In the genomic region with DNA sequence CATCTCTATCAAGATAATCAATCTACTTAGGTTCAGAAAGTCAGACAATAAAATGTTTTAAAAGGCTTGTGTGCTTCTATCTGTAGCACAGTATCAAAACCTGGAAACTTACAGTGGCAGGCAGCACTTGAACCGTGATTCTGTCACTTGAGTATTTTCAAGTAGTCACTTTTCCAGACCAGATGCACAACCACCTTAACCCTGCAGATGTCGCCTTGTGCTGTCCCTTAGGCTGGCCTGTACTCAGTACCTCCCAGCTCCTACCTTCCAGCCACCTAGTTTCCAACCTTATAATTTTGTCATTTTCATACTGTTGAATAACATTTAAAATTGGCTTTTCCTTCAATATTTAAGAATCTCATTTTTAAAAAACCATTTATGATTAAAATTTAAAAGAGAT, we compare ENCODE assay signal across 12 mouse cellular contexts. TPM values are rescaled to one million over a fixed set of nuclear protein-coding genes. Genes with fewer than 3 reads are reported as not detected.
DNase-seq lines count a peak whose midpoint lies in the region; ATAC-seq and TF ChIP-seq lines count a peak whose summit lies in the region.
"Had no signal": no experiment of that assay in that cellular context is flagged by ENCODE, and none has a peak within 500 bp of the region (broad histone marks: within the 10 kb centered on the region; RNA-seq: fewer than 3 reads in every experiment).

No protein-coding gene starts in this region.

- no peak overlapping the region for H3K27ac ChIP-seq in kidney, postnatal 0 days
- H3K27ac ChIP-seq in kidney, embryonic 14.5 days (ENCODE audit: low read depth, low read length): no peak overlapping the region
- H3K27ac ChIP-seq: forebrain, embryonic 10.5 days; heart, embryonic 13.5 days; hindbrain, embryonic 15.5 days; lung, embryonic 15.5 days had no signal

- H3K9ac ChIP-seq in kidney, postnatal 0 days (ENCODE audit: low read depth, low read length): no peak overlapping the region
- H3K9ac ChIP-seq in kidney, embryonic 14.5 days (ENCODE audit: low read depth, low read length): no peak overlapping the region
- H3K9ac ChIP-seq: heart, embryonic 13.5 days; hindbrain, embryonic 15.5 days; lung, embryonic 15.5 days had no signal

- no peaks in the 10 kb centered on the region for H3K9me3 ChIP-seq in kidney, postnatal 0 days (replicated peaks; ENCODE audit: low read length)
- H3K9me3 ChIP-seq in kidney, embryonic 14.5 days (ENCODE audit: control insufficient read depth, low read length): no peaks in the 10 kb centered on the region
- H3K9me3 ChIP-seq: forebrain, embryonic 10.5 days; G1E; heart, embryonic 13.5 days; hindbrain, embryonic 15.5 days; lung, embryonic 15.5 days had no signal

- no peaks in the 10 kb centered on the region for H3K36me3 ChIP-seq in kidney, postnatal 0 days (ENCODE audit: insufficient read depth, low read length)
- H3K36me3 ChIP-seq in kidney, embryonic 14.5 days (ENCODE audit: control insufficient read depth, insufficient read depth, low read length): no peaks in the 10 kb centered on the region
- H3K36me3 ChIP-seq: forebrain, embryonic 10.5 days; G1E; heart, embryonic 13.5 days; hindbrain, embryonic 15.5 days; lung, embryonic 15.5 days had no signal

- TF ChIP-seq CTCF in kidney, postnatal 0 days (IDR thresholded peaks at IDR 0.05; ENCODE audit: low read depth): peak; percentile 42; the same call in 1 of the 2 replicates

- no peak overlapping the region for H3K4me3 ChIP-seq in kidney, postnatal 0 days (replicated peaks; ENCODE audit: low read depth, low read length)
- H3K4me3 ChIP-seq in kidney, embryonic 14.5 days (ENCODE audit: low read length): no peak overlapping the region
- H3K4me3 ChIP-seq: forebrain, embryonic 10.5 days; heart, embryonic 13.5 days; hindbrain, embryonic 15.5 days; lung, embryonic 15.5 days had no signal

- no peak for DNase-seq in kidney, postnatal 0 days (ENCODE audit: low spot score)
- DNase-seq in adipocyte (ENCODE audit: low spot score): peak; percentile 47
- DNase-seq in lung, postnatal 14 days: peak; percentile 38
- no peak for DNase-seq in Muller cell, postnatal 12 days (ENCODE audit: inconsistent ontology term)
- no peak for DNase-seq in thymus, postnatal 4 days

- 61% methylated on average over 2 of the region's 2 CpGs for WGBS in kidney, postnatal 0 days
- 62% methylated on average over 2 of the region's 2 CpGs for WGBS in kidney, embryonic 14.5 days

- no peaks in the 10 kb centered on the region for H3K27me3 ChIP-seq in kidney, postnatal 0 days (ENCODE audit: insufficient read depth, low read length)
- H3K27me3 ChIP-seq in kidney, embryonic 14.5 days (ENCODE audit: control insufficient read depth, insufficient read depth, low read length): no peaks in the 10 kb centered on the region
- H3K27me3 ChIP-seq: hindbrain, embryonic 15.5 days; lung, embryonic 15.5 days had no signal

- H3K4me1 ChIP-seq in kidney, postnatal 0 days (replicated peaks; ENCODE audit: insufficient read depth, low read length): no peaks in the 10 kb centered on the region
- no peaks in the 10 kb centered on the region for H3K4me1 ChIP-seq in kidney, embryonic 14.5 days (ENCODE audit: control insufficient read depth, insufficient read depth, low read length)
- H3K4me1 ChIP-seq: forebrain, embryonic 10.5 days; hindbrain, embryonic 15.5 days; lung, embryonic 15.5 days had no signal

- H3K4me2 ChIP-seq in kidney, postnatal 0 days (ENCODE audit: low read length): no peak overlapping the region
- H3K4me2 ChIP-seq in kidney, embryonic 14.5 days (replicated peaks; ENCODE audit: low read depth, low read length): no peak overlapping the region
- H3K4me2 ChIP-seq: heart, embryonic 13.5 days; hindbrain, embryonic 15.5 days; lung, embryonic 15.5 days had no signal

- no peak for ATAC-seq in kidney, postnatal 0 days (replicated peaks; ENCODE audit: low FRiP score, low read depth)
- no peak for ATAC-seq in kidney, embryonic 14.5 days (ENCODE audit: low FRiP score, low TSS enrichment)
- peak; percentile 53 for ATAC-seq in CD4-positive, CD25-positive, alpha-beta regulatory T cell, adult 4 months

RNA-seq across cellular contexts. Expression of a gene that starts 20.5 kb away (rescaled TPM):
- polyA plus RNA-seq in kidney, postnatal 0 days (2015; fragmentation: Nextera tagmentation; extraction: Ambion mirVana): 211 and 212 TPM in 2 replicates
- 211 and 296 TPM in 2 replicates for polyA plus RNA-seq in kidney, embryonic 14.5 days (2014; fragmentation: Nextera tagmentation; extraction: Ambion mirVana)
- polyA plus RNA-seq in CD4-positive, CD25-positive, alpha-beta regulatory T cell, adult 4 months (2017; shearing (Covaris generic)): 100 to 1,000 TPM; 113 to 135 TPM

RNA-seq across cellular contexts. Expression of a gene that starts 20.9 kb away (rescaled TPM):
- 4.0 and 4.6 TPM in 2 replicates for polyA plus RNA-seq in kidney, postnatal 0 days (2015; fragmentation: Nextera tagmentation; extraction: Ambion mirVana)
- 6.3 and 7.1 TPM in 2 replicates for polyA plus RNA-seq in kidney, embryonic 14.5 days (2014; fragmentation: Nextera tagmentation; extraction: Ambion mirVana)
- 10 to 100 TPM; 12.0 to 13.9 TPM for polyA plus RNA-seq in CD4-positive, CD25-positive, alpha-beta regulatory T cell, adult 4 months (2017; shearing (Covaris generic))

Comparison
In these comparisons a context has a peak if more than half of its experiments do, and no peak if none do; other contexts are left out.
1. DNase-seq: peak in adipocyte (single experiment) and lung, postnatal 14 days (single experiment); none in kidney, postnatal 0 days (single experiment), Muller cell, postnatal 12 days (single experiment) and thymus, postnatal 4 days (single experiment).